Mouse (Mus musculus) heart, postnatal 14 days (tissue): ENCODE data around the gene AK157302. TPM values are rescaled to one million over a fixed set of nuclear protein-coding genes. Genes with fewer than 3 reads are reported as not detected.

ENCODE experiments used
- DNase-seq, 2 experiments: peaks; one replicate each; pipeline ENCODE4 v3.0.0; 2021 to 2022
- intact Hi-C: fragments of 180-260 bp; cut with DNase I; formaldehyde crosslinking; loops from one replicate; pipeline ENCODE4 v1.15.1; 2025
- microRNA-seq, 2 experiments: library from miRNA; unstranded; fragments of <30 nt; microRNA quantifications; one replicate each; pipeline ENCODE4 v1.2.0; 2021 to 2022
- total RNA-seq, 2 experiments: library from RNA; stranded (reverse); gene quantifications; 2 replicates each; pipeline ENCODE4 v1.2.3; 2021

Gene AK157302
- total RNA-seq, 2 experiments from 2014 or later: 25.3 to 25.6 TPM

DNA sequence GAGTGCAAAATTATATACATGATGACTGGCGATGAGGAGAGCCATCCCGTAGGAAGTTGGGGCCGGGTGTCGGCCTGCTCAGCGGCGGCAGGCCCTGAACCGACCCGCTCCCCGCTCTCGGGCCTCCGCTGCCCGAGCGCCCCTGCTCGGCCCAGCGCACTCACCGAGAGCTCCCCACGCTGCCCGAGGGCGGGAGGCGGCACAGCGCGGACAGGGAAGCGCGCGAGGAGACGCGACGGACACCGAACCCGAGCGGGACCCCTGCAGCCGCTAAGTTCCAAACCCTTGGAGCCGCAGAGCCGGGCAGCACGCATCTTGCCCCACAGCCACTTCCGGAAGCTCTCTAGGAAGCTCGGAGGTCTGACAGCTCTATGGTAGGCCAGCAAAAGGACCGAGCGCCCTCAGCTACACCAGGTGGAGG is 35.8 kb downstream of the AK157302 start, which contains the start of gene Zkscan8:
Gene Zkscan8 (minus strand): TSS at position 340 of the 421 bp plus-strand sequence.
- DNase-seq: peak; percentile 89 to 91
- intact Hi-C loops: loop anchor here (2.0 to 5.0 kb wide), 3 partner anchors 78 to 168 kb away; partner anchors contain the start of genes Zkscan3, Zscan12 and Zscan26

DNA sequence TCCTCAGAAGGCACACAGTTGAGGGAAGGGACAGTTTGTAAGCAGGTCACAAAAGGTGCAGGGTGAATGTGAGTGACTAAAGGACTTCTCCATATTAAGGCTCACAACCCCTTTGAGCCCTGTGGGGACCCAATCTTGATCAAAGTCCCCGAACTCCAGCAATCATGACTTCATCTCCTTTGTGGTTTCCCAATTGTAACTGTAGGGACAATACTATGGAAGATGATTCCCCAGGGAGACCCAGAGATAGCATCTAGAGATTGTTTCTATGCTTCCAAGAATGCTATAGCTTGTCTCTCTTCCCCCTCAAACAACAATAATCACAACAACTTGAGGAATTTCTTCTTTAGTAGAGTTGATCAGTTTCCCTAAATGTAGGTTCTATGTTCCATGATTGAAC is 47.7 kb downstream of the AK157302 start, which contains the start of gene Olfr1366:
Gene Olfr1366 (minus strand): TSS at position 101 of the 400 bp plus-strand sequence.
- intact Hi-C loops: no loop called here
- DNase-seq: no peak

Small RNA genes lying within 50 kb of the gene (microRNA-seq; reads per million reads assigned to microRNA genes)
- gene Mir1896: 0 reads per million in 2 experiments

Other genes with a start within 250 kb of the AK157302 start
- not detected for gene Gpx5, start 202.5 kb upstream of the AK157302 start, total RNA-seq
- not detected for gene Gpx6, start 183.1 kb upstream of the AK157302 start, total RNA-seq
- gene Olfr1367, start 148.3 kb upstream of the AK157302 start, total RNA-seq: not detected
- 1 to 10 TPM; 4.6 to 4.9 TPM for gene Zscan12, start 132.4 kb upstream of the AK157302 start, total RNA-seq
- gene Zkscan3, start 92.5 kb upstream of the AK157302 start, total RNA-seq: 10 to 100 TPM; 34.3 to 38.2 TPM
- under 1 TPM; 0.32 to 0.60 TPM for gene Pgbd1, start 54.2 kb upstream of the AK157302 start, total RNA-seq
- gene Zscan26, start 41.5 kb upstream of the AK157302 start, total RNA-seq: 10 to 100 TPM; 21.7 to 24.1 TPM
- under 1 TPM; 0.59 to 0.88 TPM for gene Nkapl, start 26.7 kb upstream of the AK157302 start, total RNA-seq
- gene Zkscan4, start 16.3 kb upstream of the AK157302 start, total RNA-seq: 1 to 10 TPM in 1 of 2 experiments, under 1 TPM in 1; 0.93 to 1.3 TPM
- not detected for gene Gm10065, start 15.8 kb upstream of the AK157302 start, total RNA-seq
- 100 to 1,000 TPM; 233 to 256 TPM for gene Gm11273, start 6.2 kb downstream of the AK157302 start, total RNA-seq
- gene Zkscan8, start 35.9 kb downstream of the AK157302 start, total RNA-seq: 10 to 100 TPM; 11.7 to 12.3 TPM
- not detected for gene Olfr1366, start 47.6 kb downstream of the AK157302 start, total RNA-seq
- not detected for gene Olfr1535, start 64.7 kb downstream of the AK157302 start, total RNA-seq
- not detected for gene Olfr1364, start 86.5 kb downstream of the AK157302 start, total RNA-seq
- not detected for gene Olfr1362, start 118.8 kb downstream of the AK157302 start, total RNA-seq
- gene Olfr11, start 147.3 kb downstream of the AK157302 start, total RNA-seq: not detected
- gene Olfr1361, start 168.2 kb downstream of the AK157302 start, total RNA-seq: not detected
- not detected for gene Olfr1360, start 182.2 kb downstream of the AK157302 start, total RNA-seq
- gene Olfr1359, start 202.9 kb downstream of the AK157302 start, total RNA-seq: not detected
- gene Hist1h2bl, start 220.9 kb downstream of the AK157302 start, total RNA-seq: 100 to 1,000 TPM in 1 of 2 experiments, 10 to 100 TPM in 1; 66.3 to 130 TPM
- 100 to 1,000 TPM in 1 of 2 experiments, 10 to 100 TPM in 1; 51.5 to 150 TPM for gene Hist1h2ai, start 221.2 kb downstream of the AK157302 start, total RNA-seq
- gene Hist1h3h, start 222.4 kb downstream of the AK157302 start, total RNA-seq: 100 to 1,000 TPM in 1 of 2 experiments, 10 to 100 TPM in 1; 82.7 to 215 TPM
- gene Hist1h2bm, start 226.8 kb downstream of the AK157302 start, total RNA-seq: 10 to 100 TPM; 21.5 to 40.5 TPM
- 10 to 100 TPM; 13.0 to 25.4 TPM for gene Hist1h4j, start 239.8 kb downstream of the AK157302 start, total RNA-seq